Mouse (Mus musculus): Measurements from ENCODE around the gene Gimap4. TPM values are rescaled to one million over a fixed set of nuclear protein-coding genes. Genes with fewer than 3 reads are reported as not detected.

Gene Gimap4
- polyA plus RNA-seq, 1 experiment from 2014 or later = 34.3 TPM

DNA sequence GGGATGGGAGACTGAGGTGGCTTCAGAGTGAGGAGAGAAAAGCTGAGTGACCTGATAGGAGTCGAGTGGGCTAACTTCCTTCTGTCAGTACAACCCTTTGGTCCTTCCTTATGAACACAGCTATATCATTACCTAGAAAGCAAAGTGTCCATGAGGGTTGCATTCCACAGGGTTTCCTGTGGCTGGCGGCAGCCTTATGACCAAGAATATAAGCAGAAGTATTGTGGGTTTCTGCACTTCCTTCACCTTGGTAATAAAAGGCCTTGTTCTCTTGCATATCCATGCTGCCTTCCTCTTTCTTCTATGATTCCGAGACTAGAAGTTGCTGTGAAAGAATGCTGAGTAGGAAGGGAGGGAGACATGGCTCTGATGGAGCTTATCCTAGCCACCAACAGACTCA, 14.5 kb downstream of the Gimap4 start:
- DNase-seq (ENCODE audit: low spot score) = no peak

DNA sequence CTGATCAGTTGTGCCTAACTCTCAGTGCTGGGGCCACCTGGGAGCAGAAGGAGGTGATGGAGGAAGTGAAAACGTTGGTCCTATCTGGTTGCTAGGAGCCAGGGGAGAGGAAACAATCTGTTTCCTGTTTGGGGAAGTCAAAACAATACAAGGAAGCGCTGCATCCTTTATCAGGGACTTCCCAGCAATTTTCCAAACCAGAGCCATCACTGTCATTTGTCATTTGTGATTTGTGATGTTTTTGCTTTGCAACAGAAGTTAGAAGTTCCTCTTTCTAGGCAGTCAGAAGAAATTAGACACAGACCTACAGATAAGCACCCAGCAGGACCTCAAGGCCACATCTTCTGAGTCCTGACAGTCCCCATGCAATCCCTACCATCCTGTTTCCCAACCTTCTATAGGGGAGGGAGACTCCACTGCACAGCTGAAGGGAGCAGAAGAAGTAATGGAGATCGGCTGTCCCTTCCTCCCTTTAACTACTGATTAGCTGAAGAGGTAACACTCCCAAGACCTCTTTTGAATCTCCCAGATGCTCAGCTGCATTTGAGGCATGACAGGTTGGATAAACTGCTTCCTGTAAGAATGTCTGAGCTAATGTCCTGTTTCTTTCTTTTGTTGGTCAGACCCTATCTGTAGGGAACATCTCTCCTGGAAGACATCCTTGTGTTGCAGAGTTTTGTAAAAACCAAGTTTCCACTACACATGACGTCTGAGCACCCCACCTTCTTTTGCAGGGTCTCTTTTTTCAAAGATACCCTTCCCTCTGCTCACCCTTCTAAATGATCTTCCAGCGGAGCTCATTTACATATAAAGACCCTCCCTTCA, 16.1 kb downstream of the Gimap4 start:
- DNase-seq (ENCODE audit: low spot score) = no peak

DNA sequence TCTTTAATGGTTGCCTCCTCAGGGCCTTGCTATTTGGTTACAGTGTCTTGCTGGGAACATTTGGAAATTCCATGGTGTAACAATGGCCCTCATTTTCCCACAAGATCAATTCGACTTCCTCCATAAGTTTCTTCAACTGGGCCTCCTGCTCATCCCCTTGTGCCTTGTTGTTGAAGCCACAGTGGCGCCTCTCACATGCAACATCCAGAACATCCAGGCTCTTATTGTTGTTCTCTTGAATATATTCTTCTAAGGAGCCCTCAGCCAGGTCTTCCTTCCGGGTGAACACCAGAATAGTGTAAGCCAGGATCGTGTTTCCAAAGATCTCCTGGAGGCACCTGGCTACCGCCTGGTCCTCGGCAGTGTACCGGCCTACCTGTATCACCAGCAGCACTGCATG, 17.8 kb downstream of the Gimap4 start:
- DNase-seq (ENCODE audit: low spot score) = no peak

DNA sequence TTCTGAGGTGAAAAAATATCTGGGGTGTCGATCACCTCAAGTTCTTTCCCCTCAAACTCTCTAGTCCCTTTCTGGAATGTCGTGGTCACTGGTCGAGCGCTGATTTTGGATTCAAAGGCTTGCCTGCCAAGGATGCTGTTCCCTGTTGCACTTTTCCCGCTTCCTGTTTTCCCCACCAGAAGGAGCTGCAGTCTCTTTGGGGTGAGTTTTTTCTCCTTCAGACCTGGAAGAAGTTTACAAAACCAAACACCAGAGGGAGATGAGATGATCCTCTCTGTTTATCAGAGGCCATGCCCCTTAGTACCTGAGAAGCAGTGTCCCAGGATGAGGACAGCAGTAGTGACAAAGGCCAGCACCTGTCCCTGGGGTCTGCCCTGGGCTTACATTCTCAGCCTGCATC, 18.3 kb downstream of the Gimap4 start:
- no peak for DNase-seq (ENCODE audit: low spot score)

DNA sequence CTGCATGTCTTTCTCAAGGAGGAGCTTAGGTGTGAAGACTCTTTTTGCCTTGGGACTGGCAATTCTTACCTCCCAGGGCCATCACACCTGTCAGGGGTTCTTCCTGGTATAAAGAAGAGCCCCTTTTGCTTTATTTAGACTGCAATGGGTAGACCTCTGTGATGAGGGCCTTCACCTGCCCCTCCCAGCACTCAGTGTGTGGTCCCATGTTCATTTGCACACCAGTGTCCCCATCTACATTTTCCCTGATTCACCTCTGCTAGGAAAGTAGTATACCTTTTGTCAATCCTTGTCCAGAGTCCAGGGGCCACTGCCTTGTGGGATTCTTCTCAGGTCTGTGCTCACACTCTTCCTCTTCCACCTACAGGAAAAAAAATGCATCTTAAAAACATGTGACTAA, 19.8 kb downstream of the Gimap4 start:
- DNase-seq (ENCODE audit: low spot score) = no peak

DNA sequence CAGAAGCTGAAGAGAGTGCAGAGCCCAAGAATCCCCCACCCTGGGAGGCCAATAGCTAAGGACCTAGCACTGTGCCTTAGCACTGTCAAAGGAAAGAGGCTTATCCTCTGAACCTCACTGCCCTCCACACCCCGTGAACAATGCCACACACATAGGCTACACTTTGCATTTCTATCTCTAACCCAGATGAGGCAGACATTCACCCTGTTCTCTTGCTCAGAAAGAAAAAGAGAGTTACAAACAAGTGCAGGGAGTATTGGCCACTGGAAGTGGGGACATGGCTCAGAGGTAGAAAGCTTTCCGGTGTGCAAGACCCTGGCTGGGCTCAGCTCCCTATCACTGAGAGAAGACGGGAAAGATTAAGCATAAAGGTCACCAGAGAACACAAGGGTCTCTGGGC, 21.8 kb downstream of the Gimap4 start:
- no peak for DNase-seq (ENCODE audit: low spot score)

DNA sequence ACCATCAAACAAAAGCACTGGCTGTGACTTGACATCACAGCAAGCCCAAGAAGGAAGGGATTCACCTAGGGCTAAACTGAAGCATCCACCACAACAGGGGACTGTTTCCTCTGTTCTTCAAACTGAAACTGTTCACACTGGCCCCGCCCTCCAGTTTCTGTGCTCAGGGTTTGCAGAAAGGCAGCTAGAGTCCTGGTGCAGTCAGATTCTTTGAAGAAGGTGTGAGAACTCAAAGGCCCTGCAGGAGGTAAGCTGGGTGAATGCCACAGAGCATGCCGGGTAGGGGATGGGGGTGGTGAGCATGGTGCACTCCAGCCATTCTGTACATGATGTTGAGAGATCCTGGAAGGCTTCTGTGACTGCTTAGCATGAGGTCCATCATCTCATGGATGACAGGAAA, 34.1 kb downstream of the Gimap4 start, which contains the start of the genes Gm28053 and Gimap7:
Gene Gm28053, plus strand, starts transcription at position 153 of the 400 bp plus-strand sequence.
Gene Gimap7, plus strand, starts transcription at position 167 of the 400 bp plus-strand sequence.
- DNase-seq (ENCODE audit: low spot score) = peak; percentile 88

DNA sequence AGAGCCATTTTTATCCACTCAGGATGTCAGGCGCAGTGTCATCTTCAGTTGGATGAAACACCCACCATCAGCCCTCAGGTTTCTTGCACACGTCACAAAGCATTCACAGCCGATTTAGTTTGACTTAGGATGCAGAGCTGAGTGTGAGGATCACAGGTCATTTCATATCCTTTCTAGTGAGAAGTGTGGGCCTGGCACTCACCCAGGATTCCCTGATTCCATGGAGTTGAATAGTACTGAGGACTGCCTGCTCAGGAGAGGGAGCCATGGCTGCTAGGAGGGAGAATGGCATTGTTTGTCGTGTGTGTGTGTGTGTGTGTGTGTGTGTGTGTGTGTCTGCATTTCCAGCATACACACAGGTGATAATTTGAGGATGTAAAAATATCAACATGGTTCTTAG, 36.0 kb downstream of the Gimap4 start:
- DNase-seq (ENCODE audit: low spot score) = no peak

DNA sequence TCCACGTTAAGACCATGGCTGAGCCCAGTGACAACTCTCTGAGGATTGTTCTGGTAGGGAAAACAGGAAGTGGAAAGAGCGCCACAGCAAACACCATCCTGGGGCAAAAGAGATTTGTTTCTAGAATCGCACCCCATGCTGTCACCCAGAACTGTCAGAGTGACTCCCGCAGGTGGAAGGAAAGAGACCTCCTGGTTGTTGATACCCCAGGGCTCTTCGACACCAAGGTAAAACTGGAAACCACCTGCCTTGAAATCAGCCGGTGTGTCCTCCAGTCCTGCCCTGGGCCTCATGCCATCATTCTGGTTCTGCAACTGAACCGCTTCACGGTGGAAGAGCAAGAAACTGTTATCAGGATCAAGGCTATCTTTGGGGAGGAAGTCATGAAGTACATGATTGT, 39.1 kb downstream of the Gimap4 start:
- no peak for DNase-seq (ENCODE audit: low spot score)

DNA sequence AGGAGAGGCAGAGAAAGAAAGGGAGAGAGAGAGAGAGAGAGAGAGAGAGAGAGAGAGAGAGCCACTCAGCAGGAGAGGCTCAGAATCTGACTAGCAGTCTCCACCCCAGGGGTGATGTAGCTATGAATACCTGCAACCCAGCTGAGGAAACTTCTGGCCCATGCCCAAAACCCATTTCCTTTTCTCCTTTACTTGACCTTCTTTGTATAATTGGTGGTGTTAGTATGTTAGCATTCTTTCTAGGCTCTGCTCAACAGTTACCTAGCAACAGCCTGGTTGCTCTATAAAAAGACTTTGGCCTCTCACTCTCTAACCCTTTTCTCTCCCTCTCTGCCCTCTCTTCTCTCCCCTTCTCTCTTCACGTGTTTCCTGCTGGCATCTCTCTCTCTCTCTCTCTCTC, 41.1 kb downstream of the Gimap4 start:
- DNase-seq (ENCODE audit: low spot score) = no peak

DNA sequence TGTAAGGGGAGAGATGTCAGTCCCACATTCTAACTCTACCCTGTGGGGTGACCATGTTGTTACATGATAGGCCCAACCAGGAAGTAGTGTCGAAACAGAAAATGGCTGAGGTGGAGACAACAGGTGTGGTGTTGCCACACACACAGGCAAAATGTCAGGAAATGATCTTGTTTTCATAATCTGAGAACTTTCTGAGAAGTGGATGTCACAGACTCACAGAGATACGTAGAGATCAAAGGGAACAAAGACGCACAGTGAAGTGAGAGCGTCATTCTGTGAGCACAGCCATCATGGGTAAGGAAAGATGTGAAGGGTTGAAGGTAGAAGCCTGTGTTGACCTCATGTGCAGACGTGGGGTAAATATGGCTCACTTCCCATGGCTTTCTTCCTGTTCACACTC, 43.4 kb downstream of the Gimap4 start:
- peak; percentile 56 for DNase-seq (ENCODE audit: low spot score)

DNA sequence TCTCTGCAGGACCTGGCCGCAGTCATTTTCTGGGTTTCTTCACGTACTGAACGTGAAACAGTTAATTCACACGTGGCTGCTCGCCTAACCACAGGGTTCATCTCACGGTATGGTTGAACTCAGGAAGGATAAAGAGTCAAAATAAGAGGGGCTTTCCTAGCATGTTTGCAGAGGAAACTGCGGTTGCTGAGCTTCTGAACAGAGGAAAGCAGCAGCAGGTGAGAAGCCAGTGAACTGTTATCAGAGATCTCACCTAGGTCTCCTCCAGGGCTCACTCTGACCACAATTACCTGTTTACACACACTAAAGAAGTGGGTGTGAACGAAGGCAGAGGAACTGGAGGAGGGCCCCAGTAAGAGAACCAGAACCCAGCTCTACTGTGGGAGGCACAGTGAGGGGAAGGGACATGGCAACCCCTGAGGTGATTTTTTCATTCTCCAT, 48.5 kb downstream of the Gimap4 start:
- DNase-seq (ENCODE audit: low spot score) = peak; percentile 94

DNA sequence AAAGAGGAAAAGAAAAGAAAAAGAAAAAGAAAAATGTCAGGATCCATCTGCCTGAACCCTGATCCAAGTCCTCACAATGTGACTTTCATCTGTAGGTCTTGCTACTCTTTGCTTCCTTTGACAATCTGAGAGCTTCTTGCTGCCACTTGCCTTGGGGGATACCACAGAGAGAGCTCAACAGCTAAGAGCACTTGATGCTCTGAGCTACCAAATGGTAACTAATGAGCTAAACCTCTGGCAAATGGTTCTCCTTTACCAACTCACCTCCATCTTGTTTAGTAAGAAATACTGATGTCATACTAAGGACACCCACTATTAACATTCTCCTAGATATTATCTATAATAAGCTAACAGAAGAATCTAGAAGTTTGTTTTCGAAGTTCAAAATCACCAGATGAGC, 49.3 kb downstream of the Gimap4 start:
- peak; percentile 40 for DNase-seq (ENCODE audit: low spot score)

DNA sequence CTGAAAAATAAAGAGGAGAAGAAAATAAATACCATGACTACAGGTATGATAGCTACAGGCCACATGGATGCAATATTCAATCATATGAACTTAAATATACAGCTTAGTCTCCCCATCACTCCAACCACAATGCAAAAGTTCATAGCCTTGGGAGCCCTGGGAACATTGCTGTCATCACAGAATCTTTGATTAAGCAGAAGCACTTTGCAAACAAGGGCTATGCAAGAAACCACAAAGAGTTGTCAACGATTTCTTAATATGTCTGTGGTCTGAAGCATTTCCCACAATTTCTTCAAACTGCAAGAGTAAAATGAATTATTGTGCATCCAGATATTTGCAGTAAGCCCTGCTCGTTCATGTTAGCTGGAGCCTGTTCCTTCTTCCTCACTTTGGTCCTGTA, 52.7 kb downstream of the Gimap4 start:
- no peak for DNase-seq (ENCODE audit: low spot score)

DNA sequence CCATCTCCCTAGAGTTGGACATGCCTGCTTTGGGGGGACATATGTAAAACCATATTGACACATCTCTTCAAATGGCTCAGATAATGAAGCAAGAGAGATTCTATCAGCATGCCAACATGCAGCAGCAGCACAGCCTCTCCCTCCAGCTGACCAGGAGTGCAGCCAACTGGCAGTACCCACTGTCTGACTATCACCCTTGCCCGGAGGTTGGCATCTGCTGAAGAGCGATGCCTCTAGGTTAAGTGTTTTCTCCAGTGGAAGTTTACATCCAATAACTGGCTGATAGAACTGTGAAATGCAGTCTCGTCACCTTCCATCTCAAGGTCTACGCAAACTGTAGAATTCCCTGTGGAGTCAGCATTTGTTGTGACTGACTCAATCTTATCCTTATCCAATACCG, 53.3 kb downstream of the Gimap4 start:
- no peak for DNase-seq (ENCODE audit: low spot score)

DNA sequence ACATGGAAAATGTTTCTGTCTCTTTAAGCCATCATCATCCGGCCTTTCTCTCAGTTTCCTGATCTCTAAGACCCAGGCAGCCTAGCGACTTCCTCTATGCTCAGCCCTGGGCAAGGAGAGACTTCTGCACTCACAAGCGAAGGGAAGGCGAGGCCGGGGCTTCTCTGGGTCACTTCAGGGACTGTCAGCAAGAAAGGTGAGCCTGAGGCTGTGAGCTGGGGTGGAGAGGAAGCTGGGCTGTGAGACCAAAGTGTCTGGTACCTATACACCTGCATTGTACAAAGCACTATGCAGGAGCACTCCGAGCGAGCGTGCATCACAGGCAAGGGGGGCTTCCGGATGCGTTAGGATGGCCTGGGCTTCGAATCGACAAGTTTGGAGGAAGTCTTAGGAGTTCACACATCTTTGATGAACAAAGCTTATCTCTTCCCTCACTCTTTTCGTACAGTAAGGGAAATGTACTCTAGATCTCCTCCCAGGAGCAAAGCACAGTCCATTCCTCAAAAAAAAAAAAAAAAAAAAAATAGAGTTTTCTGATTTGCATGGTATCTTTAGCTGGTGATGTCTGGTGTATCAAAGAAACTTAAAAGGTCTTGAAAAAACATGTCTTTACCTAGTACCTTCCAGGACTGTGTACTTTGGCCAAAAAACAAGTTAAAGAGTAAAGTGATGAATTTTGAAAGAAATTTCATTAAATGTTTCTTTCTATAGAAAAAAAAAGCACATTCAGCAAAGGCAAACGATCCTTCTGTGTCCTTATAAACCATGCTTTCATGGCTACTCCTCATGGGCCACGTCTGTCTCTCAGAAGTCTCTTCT, 54.8 kb downstream of the Gimap4 start, which contains the start of gene Gimap1:
Gene Gimap1, plus strand, starts transcription at position 94 of the 819 bp plus-strand sequence.
- peak; percentile 80 for DNase-seq (ENCODE audit: low spot score)

DNA sequence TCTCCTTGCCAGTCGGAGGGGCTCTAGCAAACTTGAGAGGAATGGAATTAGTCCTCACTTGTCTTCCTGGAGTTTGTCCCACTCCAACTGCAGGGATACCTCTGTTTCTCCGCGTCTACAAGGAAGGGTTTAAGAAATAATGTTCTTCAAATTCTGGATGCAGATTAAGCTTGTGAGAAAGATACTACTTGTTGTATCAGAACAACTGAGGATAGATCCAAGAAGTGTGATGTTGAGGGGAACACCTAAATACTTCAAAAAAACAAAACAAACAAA, 55.4 kb downstream of the Gimap4 start:
- DNase-seq (ENCODE audit: low spot score) = no peak

DNA sequence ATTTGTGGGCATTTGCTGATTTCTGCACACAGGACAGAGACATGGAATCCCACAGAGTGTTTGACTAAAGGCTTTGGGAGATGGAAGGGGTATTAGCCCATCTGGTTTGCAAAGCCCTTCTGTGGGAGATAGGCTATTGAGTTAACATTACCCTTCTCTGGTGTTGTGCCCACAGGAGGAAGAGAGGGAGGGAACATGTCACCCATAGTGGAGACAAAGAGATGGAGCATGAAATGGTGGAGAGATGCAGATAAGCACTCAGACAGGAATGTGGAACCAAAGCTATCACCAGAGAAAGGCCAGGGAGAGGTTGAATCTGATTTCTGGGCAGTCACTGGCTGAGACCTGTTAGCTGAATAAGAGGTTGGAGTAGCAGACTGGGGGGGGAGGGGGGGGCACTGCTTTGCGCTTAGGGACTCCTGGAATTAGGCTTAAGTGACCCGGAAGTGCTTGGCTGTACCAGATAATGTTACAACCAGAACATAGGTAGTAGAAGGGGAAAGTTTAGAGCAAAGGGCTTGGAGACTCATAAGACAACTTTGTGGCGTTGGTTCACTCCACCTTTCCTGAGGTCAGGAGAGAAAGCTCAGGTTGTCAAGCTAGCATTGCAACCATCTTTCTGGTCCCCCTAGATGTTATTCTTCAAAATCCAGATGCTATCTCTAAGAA, 56.3 kb downstream of the Gimap4 start:
- peak; percentile 16 for DNase-seq (ENCODE audit: low spot score)

DNA sequence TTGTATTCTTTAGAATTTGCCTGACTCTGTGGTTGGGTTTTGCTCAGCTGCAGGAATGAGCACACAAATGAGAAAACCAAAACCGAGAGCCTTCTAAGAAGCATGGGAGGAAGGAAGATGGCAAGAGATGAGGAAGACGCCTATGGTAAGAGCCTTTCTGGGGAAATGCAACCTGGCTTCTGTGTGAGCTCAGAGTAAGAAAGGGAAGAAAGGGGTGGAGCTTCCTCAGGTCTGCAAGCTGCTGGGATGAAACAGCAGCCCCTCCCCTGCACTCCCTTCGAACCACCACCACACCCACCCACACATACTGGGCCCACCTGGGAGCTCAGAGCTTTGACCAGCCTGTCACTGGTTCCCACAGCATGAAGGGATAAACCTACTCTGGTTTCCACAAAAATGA, 56.9 kb downstream of the Gimap4 start:
- peak; percentile 55 for DNase-seq (ENCODE audit: low spot score)

All from thymus, postnatal 0 days (tissue).